Mouse (Mus musculus) stomach, embryonic 15.5 days (tissue): ENCODE results near the gene Lrrc72. TPM values are rescaled to one million over a fixed set of nuclear protein-coding genes. Genes with fewer than 3 reads are reported as not detected.

Experiments used
- ATAC-seq: fragments of 200-750 bp; cut with Nextera tagmentation; 2 replicates; pipeline ENCODE4 v1.8.0; 2017; ENCODE audit warnings: low read depth, moderate number of reproducible peaks, moderate TSS enrichment; ENCODE audit not compliant: insufficient read depth, low FRiP score
- H3K27ac ChIP-seq: fragments of 300-500 bp; sonication (generic); 2 replicates; pipeline ENCODE4 v1.5.1; 2015; ENCODE audit warnings: mild to moderate bottlenecking, inconsistent platforms
- H3K27me3 ChIP-seq: fragments of 300-500 bp; sonication (generic); replicated peaks from 2 replicates; pipeline ENCODE4 v1.6.1; 2015; ENCODE audit warnings: inconsistent platforms
- H3K36me3 ChIP-seq: fragments of 300-500 bp; sonication (generic); 2 replicates; pipeline ENCODE4 v1.6.1; 2015; ENCODE audit warnings: inconsistent platforms
- H3K4me1 ChIP-seq: fragments of 300-500 bp; sonication (generic); 2 replicates; pipeline ENCODE4 v1.6.1; 2015; ENCODE audit warnings: inconsistent platforms
- H3K4me2 ChIP-seq: fragments of 300-500 bp; sonication (generic); 2 replicates; pipeline ENCODE4 v1.6.1; 2015; ENCODE audit warnings: mild to moderate bottlenecking, inconsistent platforms
- H3K4me3 ChIP-seq: fragments of 300-500 bp; sonication (generic); replicated peaks from 2 replicates; pipeline ENCODE4 v1.5.1; 2015; ENCODE audit warnings: inconsistent platforms
- H3K9ac ChIP-seq: fragments of 300-500 bp; sonication (generic); 2 replicates; pipeline ENCODE4 v1.6.1; 2015; ENCODE audit warnings: inconsistent platforms
- H3K9me3 ChIP-seq: fragments of 300-500 bp; sonication (generic); 2 replicates; pipeline ENCODE4 v1.6.1; 2016; ENCODE audit warnings: inconsistent platforms
- WGBS: fragments of 180-500 bp; shearing (Covaris S2); methylation state at CpG from one replicate; pipeline ENCODE4 v1.1.7; 2015; 5-methylcytosine and 5-hydroxymethylcytosine counted together
- polyA plus RNA-seq: library from polyadenylated mRNA; unstranded; fragments of >200 nt; fragmentation: Nextera tagmentation; extraction: Ambion mirVana; gene quantifications from 2 replicates; pipeline ENCODE4 v1.2.1, GENCODE M21; 2015

The Lrrc72 gene
- not detected in 2 replicates for polyA plus RNA-seq

GRCm38 (mm10) chr12:36253298-36253697 lies at the start of gene Lrrc72:
Gene Lrrc72, minus strand, starts transcription at chr12:36253398.
- no peaks in the 10 kb centered on the region for H3K4me1 ChIP-seq
- no peak within 1 kb of the TSS for H3K9ac ChIP-seq
- ATAC-seq = no peak
- no peak within 1 kb of the TSS for H3K4me2 ChIP-seq
- no peak within 1 kb of the TSS for H3K27ac ChIP-seq
- no peak within 1 kb of the TSS for H3K4me3 ChIP-seq
- H3K36me3 ChIP-seq = no peaks in the 10 kb centered on the region
- H3K9me3 ChIP-seq = no peaks in the 10 kb centered on the region
- no peaks in the 10 kb centered on the region for H3K27me3 ChIP-seq
- 93% methylated on average over 9 of the region's 9 CpGs for WGBS

GRCm38 (mm10) chr12:36302326-36302725 lies 49.1 kb upstream of the Lrrc72 start:
- Histone ChIP-seq H3K9me3 (no peaks in the 10 kb centered on the region), H3K27me3 (no peaks in the 10 kb centered on the region), H3K27ac (no peak overlapping the region), H3K36me3 (no peaks in the 10 kb centered on the region), H3K4me1 (no peaks in the 10 kb centered on the region), H3K9ac (no peak overlapping the region), H3K4me3 (no peak overlapping the region), H3K4me2 (no peak overlapping the region)
- no peak for ATAC-seq
- 78% methylated on average over 12 of the region's 12 CpGs for WGBS

- no peak for ATAC-seq
- no peak overlapping the region for H3K9ac ChIP-seq
- no peaks in the 10 kb centered on the region for H3K4me1 ChIP-seq
- H3K27ac ChIP-seq = no peak overlapping the region
- no peak overlapping the region for H3K4me2 ChIP-seq
- WGBS = 86% methylated on average over 6 of the region's 6 CpGs
- no peak overlapping the region for H3K4me3 ChIP-seq
- no peaks in the 10 kb centered on the region for H3K9me3 ChIP-seq
- no peaks in the 10 kb centered on the region for H3K36me3 ChIP-seq
- H3K27me3 ChIP-seq = no peaks in the 10 kb centered on the region
Measured at GRCm38 (mm10) chr12:36291346-36291745, 38.1 kb upstream of the Lrrc72 start.

- no peak for ATAC-seq
- Histone ChIP-seq H3K9me3 (no peaks in the 10 kb centered on the region), H3K4me1 (no peaks in the 10 kb centered on the region), H3K27me3 (no peaks in the 10 kb centered on the region), H3K4me3 (no peak overlapping the region), H3K9ac (no peak overlapping the region), H3K4me2 (no peak overlapping the region), H3K36me3 (no peaks in the 10 kb centered on the region), H3K27ac (no peak overlapping the region)
- 77% methylated on average over 4 of the region's 4 CpGs for WGBS
Measured at GRCm38 (mm10) chr12:36290465-36290864, 37.3 kb upstream of the Lrrc72 start.

- no peak overlapping the region for H3K9ac ChIP-seq
- no peak overlapping the region for H3K27ac ChIP-seq
- H3K4me2 ChIP-seq = no peak overlapping the region
- no peak overlapping the region for H3K4me3 ChIP-seq
- H3K4me1 ChIP-seq = no peaks in the 10 kb centered on the region
- WGBS = 84% methylated on average over 8 of the region's 8 CpGs
- H3K36me3 ChIP-seq = no peaks in the 10 kb centered on the region
- no peaks in the 10 kb centered on the region for H3K9me3 ChIP-seq
- no peaks in the 10 kb centered on the region for H3K27me3 ChIP-seq
- ATAC-seq = no peak
Measured at GRCm38 (mm10) chr12:36289634-36290033, 36.4 kb upstream of the Lrrc72 start.

GRCm38 (mm10) chr12:36274823-36275222 lies 21.6 kb upstream of the Lrrc72 start:
- Histone ChIP-seq H3K4me2 (no peak overlapping the region), H3K4me3 (no peak overlapping the region)

GRCm38 (mm10) chr12:36267670-36268246 lies 14.6 kb upstream of the Lrrc72 start:
- Histone ChIP-seq H3K4me3 (no peak overlapping the region), H3K27ac (no peak overlapping the region), H3K4me2 (no peak overlapping the region), H3K9ac (no peak overlapping the region), H3K4me1 (no peaks in the 10 kb centered on the region), H3K27me3 (no peaks in the 10 kb centered on the region), H3K9me3 (no peaks in the 10 kb centered on the region), H3K36me3 (no peaks in the 10 kb centered on the region)
- WGBS = 83% methylated on average over 8 of the region's 8 CpGs
- no peak for ATAC-seq

More at GRCm38 (mm10) chr12:36274823-36275222, 21.6 kb upstream of the Lrrc72 start:
- Histone ChIP-seq H3K27me3 (no peaks in the 10 kb centered on the region), H3K9me3 (no peaks in the 10 kb centered on the region), H3K27ac (no peak overlapping the region), H3K9ac (no peak overlapping the region), H3K36me3 (no peaks in the 10 kb centered on the region), H3K4me1 (no peaks in the 10 kb centered on the region)
- 0 out of 2 replicates have a peak, but pooled peaks have one; percentile 10 for ATAC-seq
- 31% methylated on average over 3 of the region's 3 CpGs for WGBS

DNA sequence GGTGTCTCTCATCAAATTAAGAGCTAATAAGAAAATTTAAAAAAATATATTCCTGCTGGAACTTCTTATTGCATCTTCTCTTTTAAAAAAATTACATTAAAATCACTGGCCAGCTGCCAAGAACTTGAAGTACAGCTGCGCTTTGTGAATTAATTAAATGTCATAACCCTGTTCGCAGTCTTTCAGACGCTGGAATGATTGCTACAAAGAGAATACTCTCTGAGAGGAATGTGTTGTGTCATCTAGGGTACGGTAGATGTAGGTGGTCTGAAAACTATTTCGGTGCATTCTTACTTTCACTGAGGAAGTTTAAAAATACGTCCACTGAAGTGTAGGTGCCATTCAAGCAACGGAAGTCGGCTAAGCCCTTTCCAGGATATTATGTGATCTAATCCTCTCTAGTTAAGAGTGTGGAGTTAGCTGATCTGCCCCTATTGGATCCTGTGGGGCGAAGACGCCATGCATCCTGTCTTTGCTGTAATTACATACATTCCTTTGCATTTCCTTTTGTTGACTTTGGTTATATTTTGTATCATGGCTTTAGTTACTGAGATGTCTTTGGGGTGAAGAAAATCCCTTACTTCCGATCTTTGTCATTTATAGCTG lies 9.0 kb upstream of the Lrrc72 start:
- H3K36me3 ChIP-seq = no peaks in the 10 kb centered on the region
- no peak for ATAC-seq
- no peak overlapping the region for H3K9ac ChIP-seq
- H3K4me1 ChIP-seq = no peaks in the 10 kb centered on the region
- no peaks in the 10 kb centered on the region for H3K9me3 ChIP-seq
- H3K4me3 ChIP-seq = no peak overlapping the region
- H3K4me2 ChIP-seq = no peak overlapping the region
- no peaks in the 10 kb centered on the region for H3K27me3 ChIP-seq
- WGBS = 37% methylated on average over 11 of the region's 11 CpGs
- H3K27ac ChIP-seq = no peak overlapping the region

GRCm38 (mm10) chr12:36255413-36255812 lies 2.2 kb upstream of the Lrrc72 start:
- H3K9ac ChIP-seq = no peak overlapping the region
- no peaks in the 10 kb centered on the region for H3K27me3 ChIP-seq
- ATAC-seq = no peak
- no peaks in the 10 kb centered on the region for H3K36me3 ChIP-seq
- H3K4me2 ChIP-seq = no peak overlapping the region
- 33% methylated on average over 5 of the region's 5 CpGs for WGBS
- no peaks in the 10 kb centered on the region for H3K4me1 ChIP-seq
- no peak overlapping the region for H3K27ac ChIP-seq
- H3K9me3 ChIP-seq = no peaks in the 10 kb centered on the region
- no peak overlapping the region for H3K4me3 ChIP-seq

- no peak for ATAC-seq
- Histone ChIP-seq H3K36me3 (no peaks in the 10 kb centered on the region), H3K9me3 (no peaks in the 10 kb centered on the region), H3K9ac (no peak overlapping the region), H3K4me3 (no peak overlapping the region), H3K4me2 (no peak overlapping the region), H3K27ac (no peak overlapping the region), H3K4me1 (no peaks in the 10 kb centered on the region), H3K27me3 (no peaks in the 10 kb centered on the region)
- WGBS = 86% methylated on average over 3 of the region's 3 CpGs
Measured at GRCm38 (mm10) chr12:36241171-36241570, 12.0 kb downstream of the Lrrc72 start.

DNA sequence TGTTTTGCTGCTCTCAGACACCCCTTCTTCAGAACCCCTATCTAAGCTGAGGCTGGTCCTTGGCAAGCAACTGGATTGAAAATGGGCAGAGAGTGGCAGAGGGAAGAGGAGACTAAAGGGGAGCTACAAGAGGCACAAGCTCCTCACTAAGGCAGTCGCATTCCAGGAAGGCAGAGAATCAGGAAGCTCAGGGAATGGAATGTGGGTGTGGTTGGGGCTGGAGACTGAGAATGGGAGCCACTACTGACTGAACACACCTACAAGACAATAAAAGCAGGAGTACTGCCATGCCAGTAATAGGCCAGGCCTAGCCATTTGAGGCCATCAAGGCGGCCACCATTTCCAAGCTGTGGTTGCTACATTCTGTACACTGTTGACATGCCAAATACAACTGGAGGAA lies 21.8 kb downstream of the Lrrc72 start:
- H3K4me2 ChIP-seq = no peak overlapping the region
- H3K27ac ChIP-seq = no peak overlapping the region
- H3K9ac ChIP-seq = no peak overlapping the region
- no peak for ATAC-seq
- no peaks in the 10 kb centered on the region for H3K27me3 ChIP-seq
- H3K36me3 ChIP-seq = no peaks in the 10 kb centered on the region
- no peaks in the 10 kb centered on the region for H3K4me1 ChIP-seq
- no peak overlapping the region for H3K4me3 ChIP-seq
- 76% methylated on average over 2 of the region's 2 CpGs for WGBS
- no peaks in the 10 kb centered on the region for H3K9me3 ChIP-seq

GRCm38 (mm10) chr12:36224392-36224791 lies 28.8 kb downstream of the Lrrc72 start:
- 52% methylated on average over 4 of the region's 4 CpGs for WGBS
- Histone ChIP-seq H3K4me3 (no peak overlapping the region), H3K9me3 (no peaks in the 10 kb centered on the region), H3K27ac (no peak overlapping the region), H3K4me1 (no peaks in the 10 kb centered on the region), H3K36me3 (no peaks in the 10 kb centered on the region), H3K27me3 (no peaks in the 10 kb centered on the region), H3K4me2 (no peak overlapping the region), H3K9ac (no peak overlapping the region)
- no peak for ATAC-seq
